Mouse (Mus musculus) ovary, adult 10 weeks (tissue): ENCODE measurements around the gene C9. TPM values are rescaled to one million over a fixed set of nuclear protein-coding genes. Genes with fewer than 3 reads are reported as not detected.

Experiments used
- polyA plus RNA-seq: library from polyadenylated mRNA; stranded (reverse); fragments of 350-450 nt; fragmentation: Illumina TruSeq; extraction: RNeasy Lipid Tissue Mini Kit (QIAGEN cat#74804); gene quantifications from one replicate; pipeline ENCODE4 v1.2.3, GENCODE M21; 2014

The C9 gene
- not detected for polyA plus RNA-seq

DNA sequence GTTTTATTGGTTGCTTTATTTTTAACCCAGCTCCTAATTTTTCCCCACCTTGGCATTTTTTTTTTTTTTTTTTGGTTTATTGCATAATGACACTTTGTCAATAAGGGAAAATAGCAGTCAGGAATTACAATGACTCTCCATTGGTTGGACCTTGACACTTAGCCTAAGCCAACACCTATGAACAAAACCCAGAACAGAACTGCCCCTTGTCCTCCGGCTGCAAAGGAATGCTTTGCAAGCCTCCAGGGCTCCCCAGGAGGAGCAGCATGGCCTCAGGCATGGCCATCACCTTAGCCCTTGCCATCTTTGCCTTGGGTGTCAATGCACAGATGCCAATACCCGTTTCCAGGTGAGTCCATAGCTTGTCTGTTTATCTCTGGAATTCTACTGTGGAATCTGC, at the start of gene C9:
Gene C9, plus strand, starts transcription at position 193 of the 400 bp plus-strand sequence.

DNA sequence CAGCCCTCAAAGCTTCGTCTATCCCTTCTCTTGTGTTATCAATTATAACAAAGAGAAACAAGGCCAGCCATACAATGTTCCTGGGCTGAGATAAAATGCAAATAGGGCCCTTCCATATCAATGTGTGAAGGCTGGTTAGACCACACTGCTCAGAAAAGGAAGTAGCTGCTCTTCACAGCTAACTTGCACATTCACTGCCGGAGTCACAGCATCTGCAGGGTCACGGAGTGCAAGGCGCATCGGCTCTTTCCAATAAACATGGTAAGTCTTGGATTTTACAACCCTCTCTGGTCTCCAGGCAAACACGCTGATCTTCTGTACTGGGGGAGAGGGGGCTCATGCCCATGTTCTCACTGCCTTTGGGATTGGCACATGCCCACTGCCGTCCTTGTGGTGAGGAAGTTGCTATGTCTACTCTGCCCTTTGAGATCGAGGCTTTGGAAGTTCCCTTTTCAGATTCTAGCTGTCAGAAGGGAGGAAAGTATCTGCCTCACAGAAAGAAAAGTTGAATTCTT, 77.6 kb downstream of the C9 start, which contains the start of gene Fyb:
Gene Fyb, plus strand, starts transcription at position 201 of the 515 bp plus-strand sequence.

Other genes starting within 250 kb of the C9 start
- 265 TPM for gene Dab2, start 145.5 kb upstream of the C9 start, polyA plus RNA-seq
- gene Fyb, start 77.5 kb downstream of the C9 start, polyA plus RNA-seq = 14.3 TPM